Mouse (Mus musculus): ENCODE results near the gene Grin2b.
"Not testable (repeated sequence)": the region's sequence is repeated elsewhere in the genome, so short reads cannot be mapped to it uniquely, and the experiment has no call there.

Grin2b gene

DNA sequence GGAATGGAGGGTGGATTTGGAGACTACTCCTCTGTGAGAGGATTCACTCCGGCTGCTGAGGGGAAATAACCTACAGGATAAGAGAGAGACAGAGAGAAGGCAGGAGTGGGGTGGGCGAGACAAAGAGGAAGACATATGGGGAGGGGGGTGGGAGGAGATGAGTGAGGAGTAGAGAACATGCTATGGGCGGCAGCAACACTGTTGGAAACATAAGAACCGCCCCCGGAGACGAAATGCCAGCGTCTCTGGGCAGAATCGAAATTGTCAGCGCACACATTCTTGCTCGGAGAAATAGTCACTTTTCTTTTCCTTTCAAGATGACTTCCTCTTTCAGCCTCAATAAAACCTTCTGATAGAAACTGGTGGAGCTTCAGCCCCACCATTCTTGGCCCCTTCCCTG is 274.1 kb downstream of the Grin2b start:
- DNase-seq (ENCODE audit: low spot score), result no peak

DNA sequence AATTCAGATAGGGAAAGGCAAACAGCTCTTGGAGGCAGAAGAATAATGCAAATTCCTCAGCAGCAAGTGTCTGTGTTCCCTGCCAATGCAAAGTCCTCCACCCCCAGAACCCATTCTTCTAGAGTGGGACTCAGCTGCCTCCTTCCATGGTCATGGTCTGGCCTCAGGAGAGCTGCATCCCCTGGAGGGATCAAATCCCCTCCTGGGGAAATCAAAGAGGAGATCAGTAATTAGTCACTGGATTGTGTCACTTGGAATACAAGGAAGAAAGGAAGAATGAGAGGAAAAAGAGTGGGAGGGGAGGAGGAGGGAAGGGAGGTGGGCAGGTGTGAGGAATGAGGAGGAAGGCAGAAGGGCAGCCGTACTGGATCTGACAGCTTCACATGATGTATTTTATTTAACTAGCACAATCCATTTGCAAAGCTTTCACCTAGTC is 278.5 kb downstream of the Grin2b start:
- no peak for DNase-seq (ENCODE audit: low spot score)

DNA sequence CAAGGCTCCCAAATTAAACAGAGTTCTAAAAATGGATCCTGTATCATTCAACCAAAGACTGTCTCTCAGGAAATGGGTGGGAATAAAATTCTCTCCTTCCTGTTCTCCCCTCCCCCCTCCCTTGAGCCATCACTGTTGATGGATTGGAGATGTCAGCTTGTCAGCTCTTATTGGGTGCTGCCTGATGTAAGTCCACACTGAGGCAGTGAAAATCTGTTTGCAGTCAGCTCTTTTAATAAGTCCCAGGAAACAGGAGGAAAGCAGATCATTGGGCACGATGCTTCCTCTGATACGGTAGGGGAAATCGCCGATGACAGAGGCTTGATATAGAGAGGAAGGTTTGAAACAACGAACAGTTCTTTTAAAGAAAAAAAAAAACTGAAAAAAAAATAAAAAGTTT is 290.7 kb downstream of the Grin2b start:
- no peak for DNase-seq (ENCODE audit: low spot score)

DNA sequence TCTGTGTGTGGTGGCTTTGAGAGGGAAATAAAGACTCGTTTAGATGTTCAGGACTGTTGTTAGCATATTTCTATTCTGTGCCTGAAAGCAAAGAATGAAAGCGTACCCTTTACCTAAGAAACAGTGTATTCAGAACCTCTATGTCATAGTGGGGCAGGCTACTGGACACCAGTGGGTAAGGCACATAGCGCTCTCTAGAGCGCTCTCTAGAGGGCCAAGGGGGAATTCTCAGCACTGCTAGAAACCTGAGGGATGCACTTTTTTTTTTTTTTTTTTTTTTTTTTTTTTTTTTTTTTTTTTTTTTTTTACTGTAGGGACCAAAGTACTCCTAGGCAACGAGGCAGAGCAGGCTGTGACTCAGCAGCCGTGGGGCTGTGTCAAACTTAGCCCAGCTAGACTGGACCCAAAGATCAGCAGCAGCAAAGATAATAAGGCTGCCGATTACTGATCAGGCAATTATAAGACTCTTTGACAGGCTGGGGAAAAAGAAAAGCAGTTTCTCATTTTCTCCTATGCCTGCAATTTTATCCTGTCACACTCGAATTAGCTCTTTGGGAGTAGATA is 297.1 kb downstream of the Grin2b start:
- DNase-seq (ENCODE audit: low spot score), result no peak

DNA sequence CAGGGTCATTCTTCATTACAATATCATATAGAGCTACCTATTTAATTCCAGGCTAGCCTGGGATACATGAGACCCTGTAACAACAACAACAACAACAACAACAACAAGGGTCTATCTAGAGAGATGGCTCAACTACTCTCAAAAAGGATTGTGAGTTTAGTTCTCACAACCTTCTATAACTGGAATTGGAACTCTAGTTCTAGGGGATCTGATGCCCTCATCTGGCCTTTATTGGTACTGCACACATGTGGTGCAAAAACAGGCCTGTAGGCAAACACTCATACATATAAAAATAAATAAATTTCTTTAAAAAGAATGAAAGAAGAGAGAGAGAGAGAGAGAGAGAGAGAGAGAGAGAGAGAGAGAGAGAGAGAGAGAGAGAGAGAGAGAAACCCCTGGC is 298.7 kb downstream of the Grin2b start:
- DNase-seq (ENCODE audit: low spot score), result no peak

DNA sequence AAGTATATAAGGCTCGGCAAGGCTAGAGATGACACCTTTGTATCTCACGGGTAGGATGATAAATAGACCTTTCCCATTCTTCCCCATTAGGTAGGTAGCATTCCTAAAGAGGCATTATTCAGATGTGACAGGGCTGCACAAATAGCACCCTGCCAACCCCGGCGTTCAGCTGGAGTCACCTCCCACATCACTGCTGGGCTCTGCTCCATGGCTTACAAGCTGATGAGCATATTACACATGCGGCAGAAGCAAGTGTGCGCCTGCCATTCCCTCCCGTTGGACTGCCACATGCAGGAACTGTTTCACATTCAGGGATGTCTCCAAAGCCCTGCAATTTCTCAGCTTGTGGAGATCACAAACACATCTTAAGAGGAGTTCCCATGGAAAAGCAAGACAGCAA is 307.5 kb downstream of the Grin2b start:
- no peak for DNase-seq (ENCODE audit: low spot score)

DNA sequence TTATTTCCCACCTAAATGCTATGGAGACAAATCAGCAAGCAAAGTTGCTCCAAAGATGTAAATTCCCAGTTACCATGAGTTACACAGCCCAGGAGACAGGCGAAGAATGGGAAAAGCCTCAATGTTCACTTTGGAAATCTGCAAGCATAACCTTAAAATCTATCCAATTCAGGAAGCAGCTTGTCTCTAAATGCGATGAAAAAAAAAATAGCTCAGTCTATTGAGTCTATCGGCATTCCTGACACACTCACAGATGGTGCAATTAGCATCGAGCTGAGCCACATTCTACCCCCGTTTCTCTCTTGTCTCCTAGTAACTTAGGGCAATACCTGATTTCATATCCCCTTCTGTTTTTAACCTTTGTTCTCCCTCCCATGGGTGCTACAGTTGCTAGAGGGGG is 309.3 kb downstream of the Grin2b start:
- DNase-seq (ENCODE audit: low spot score), result no peak

DNA sequence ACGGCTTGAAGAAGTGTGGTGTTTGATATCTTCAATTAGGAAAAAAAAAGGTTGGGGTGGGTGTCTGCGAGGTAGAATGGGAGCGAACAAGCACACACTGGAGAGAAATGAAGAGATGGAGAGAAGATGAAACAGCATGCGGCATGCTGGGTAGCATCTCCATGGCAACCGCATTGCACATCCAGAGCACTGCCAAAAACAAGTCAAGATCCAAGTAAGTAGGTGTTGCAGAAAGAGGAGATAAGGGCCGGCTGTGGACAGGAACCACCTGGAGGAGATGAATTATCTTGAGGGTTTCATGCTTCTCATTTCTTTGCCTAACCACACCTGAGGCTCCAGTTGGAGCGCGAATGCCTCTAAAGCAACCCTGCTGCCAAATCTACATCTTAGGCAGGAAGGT is 313.8 kb downstream of the Grin2b start:
- no peak for DNase-seq (ENCODE audit: low spot score)

DNA sequence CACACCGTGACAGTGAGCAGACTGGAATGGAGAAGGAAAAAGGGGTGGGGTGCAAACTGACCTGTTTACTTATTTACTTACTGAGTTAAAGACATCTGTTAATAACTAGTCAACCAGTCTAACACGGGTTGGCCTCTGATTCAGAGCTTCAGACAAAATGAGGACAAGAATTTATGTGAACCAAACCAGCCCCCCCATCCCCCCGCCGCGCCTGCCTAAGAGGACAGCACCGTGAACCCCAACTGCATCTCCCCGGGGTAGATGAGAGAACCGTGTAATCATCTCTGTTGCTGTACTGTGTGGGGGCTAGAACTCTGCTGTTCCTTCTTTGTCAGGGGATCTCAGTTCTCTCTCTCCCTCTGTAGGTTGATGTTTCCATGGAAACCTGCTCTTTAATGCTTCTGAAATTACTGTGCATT is 319.1 kb downstream of the Grin2b start:
- no peak for DNase-seq (ENCODE audit: low spot score)

DNA sequence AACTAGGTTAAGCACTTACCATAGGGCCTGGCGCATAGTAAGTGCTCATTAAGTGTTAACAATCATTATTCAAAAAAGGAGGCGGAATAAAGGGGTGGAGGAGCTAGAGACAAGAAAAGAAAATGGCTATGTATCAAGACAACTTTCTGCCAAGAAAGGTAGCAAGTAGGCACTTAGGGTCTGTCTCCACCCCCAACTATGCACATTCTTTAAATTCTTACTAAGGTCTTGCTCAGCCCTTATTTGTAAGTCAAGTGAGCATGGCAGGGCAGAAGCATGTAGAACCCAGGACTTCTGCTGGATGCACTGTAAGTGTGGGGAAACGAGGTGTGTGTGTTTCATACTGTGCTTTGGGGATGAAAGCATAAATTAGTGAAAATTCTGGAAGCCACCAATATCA is 329.6 kb downstream of the Grin2b start:
- DNase-seq (ENCODE audit: low spot score), result no peak

DNA sequence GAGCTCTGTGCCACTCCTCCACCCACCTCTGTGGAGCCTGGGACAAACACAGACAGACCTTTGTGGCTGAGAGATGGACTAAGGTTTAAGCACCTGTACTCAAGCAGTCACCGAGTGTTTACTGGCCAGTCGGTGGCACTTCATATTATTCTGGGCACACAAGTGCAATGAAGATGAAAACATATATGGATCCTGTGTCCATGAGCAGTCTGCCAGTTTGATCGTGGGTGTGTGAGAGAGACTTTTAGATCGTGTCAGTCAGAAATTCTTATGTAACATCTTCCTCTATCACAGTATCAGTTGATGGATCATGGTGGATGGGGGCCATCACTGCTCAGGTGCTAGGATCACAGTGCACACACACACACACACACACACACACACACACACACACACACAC is 337.0 kb downstream of the Grin2b start:
- DNase-seq (ENCODE audit: low spot score), result no peak

DNA sequence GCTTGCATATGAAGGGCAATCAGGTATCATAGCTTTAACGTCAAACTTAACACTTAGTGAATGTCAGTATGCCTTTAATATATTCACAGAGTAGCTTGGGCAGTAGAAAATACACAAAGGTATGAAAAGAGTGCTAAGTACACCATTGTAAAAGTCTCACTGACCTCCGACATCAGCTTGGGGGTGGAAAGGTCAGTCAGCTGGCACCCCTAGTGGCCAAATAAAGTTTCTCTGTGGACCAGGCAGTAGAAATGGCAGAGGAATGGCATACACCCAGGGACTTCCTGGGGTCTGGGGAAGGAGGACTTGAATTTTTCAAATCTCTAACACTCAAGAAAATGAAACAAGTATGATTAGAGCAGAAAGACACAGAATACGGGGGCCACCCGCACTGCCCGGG is 339.8 kb downstream of the Grin2b start:
- DNase-seq (ENCODE audit: low spot score), result no peak

DNA sequence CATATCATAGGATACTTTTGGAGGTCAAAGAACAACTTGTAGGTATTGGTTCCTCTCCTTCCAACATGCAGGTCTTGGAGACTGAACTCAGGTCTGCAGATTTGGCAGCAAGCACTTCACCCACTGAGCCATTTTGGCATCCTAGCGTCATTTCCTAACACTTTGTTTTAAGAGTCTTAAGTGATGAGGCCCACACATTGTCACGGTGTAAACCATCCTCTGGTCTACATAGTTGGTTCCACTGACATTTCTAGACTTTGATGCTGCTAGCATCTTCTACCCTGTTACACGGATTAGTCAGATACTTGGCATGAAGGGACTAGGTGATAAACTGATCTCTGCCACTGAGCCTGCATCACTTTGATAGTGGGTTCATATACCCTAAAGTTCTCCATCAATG is 341.3 kb downstream of the Grin2b start:
- no peak for DNase-seq (ENCODE audit: low spot score)

DNA sequence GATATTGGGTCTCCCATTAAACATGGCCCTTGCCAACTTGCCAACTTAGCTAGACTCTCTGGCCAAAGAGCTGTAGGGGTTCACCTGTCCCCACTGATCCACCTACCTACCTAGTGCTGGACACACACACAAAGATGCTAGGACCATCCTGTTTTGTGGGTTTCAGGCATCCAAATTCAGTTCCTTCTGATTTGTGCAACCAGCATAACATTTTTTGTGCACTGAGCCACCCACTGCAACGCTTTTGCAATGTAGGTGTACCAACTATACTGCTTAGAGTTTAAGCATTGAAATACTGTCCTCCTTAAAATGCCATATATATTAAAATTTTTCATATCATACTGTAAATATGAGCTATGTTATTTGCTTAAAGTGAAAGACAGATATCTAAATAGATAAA is 342.3 kb downstream of the Grin2b start:
- DNase-seq (ENCODE audit: low spot score), result no peak

DNA sequence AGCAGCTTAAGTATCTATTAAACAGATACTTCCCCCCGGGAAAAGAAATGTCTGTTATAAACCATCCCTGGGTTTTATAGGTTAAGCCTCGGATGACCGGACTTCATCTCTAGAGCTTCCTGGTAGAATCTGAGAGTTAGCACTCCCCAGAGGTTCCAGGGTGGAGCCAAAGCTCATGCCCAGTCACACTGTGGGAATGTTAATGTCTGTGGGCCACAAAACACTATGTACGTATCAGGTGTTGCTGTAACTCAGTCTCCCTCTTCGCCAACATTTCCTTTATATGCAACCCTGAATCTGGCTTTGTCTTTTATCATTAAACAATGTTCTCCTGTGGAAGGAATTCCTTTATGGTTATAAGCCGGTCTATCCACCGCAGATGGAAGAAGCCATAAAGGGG is 343.9 kb downstream of the Grin2b start:
- no peak for DNase-seq (ENCODE audit: low spot score)

DNA sequence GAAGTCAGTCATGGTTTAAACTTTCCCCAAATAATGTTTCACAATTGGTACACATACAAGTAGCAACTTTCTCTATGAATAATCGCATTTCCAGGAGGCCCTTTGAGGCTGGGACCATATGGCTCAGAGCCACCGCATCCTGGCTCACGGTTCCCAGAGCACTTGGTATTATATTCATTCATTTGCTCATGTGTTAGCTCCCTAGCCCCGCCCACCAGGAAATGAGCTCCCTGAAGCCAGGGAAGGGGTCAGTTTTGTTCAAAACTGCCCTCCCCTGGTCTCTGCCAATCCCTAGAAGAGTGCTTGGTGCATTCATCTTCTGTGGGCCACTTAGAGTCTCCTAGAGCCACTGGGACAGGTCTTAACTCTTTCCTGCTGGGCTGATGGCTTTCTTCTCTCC is 344.3 kb downstream of the Grin2b start:
- no peak for DNase-seq (ENCODE audit: low spot score)

DNA sequence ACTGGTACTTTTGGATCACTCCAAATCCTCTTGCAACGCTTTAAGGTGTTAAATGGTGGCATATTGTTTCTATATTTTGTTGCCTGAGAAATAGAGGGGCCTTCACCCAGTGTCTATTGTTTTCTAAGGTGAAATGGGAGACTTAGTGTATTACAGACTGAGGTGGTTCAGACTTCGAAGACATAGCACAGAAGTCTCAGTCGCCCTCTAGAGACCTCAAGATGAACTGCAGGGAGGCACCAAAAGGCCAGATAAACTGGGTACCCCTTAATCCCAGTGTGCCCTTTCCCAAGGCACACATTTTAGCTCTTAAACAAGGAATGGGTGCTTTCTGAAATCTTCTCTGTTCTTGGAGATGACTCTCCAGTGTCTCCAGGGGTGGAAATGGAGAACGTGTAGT is 345.4 kb downstream of the Grin2b start:
- peak; percentile 14 for DNase-seq (ENCODE audit: low spot score)

DNA sequence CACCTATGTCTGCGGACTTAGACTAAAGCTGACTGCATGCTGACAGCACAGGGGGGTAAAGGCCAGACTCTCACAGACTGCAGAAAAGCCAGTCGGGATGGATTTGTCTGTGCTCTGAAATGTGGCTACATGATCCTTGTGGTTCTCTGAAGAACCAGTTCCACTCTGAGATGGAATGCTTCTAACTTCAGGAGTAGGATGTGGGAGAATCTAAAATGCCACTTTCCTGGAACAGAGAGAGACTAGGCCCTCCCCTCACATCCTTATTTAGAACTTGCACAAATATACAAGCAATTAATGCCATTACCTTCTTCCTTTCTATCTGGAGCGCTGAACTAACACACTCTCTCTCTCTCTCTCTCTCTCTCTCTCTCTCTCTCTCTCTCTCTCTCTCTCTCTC is 346.0 kb downstream of the Grin2b start:
- DNase-seq (ENCODE audit: low spot score), result no peak

DNA sequence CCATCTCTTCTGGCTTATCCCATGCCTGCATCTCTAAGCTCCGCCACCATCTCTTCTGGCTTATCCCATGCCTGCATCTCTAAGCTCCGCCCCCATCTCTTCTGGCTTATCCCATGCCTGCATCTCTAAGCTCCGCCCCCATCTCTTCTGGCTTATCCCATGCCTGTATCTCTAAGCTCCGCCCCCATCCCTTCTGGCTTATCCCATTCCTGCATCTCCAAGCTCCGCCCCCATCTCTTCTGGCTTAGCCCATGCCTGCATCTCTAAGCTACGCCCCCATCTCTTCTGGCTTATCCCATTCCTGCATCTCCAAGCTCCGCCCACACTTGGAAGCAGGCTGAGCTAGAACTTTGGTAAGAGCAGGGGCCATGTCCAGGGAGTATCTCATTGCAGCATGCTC is 346.5 kb downstream of the Grin2b start:
- DNase-seq (ENCODE audit: low spot score), result not testable (repeated sequence)

DNA sequence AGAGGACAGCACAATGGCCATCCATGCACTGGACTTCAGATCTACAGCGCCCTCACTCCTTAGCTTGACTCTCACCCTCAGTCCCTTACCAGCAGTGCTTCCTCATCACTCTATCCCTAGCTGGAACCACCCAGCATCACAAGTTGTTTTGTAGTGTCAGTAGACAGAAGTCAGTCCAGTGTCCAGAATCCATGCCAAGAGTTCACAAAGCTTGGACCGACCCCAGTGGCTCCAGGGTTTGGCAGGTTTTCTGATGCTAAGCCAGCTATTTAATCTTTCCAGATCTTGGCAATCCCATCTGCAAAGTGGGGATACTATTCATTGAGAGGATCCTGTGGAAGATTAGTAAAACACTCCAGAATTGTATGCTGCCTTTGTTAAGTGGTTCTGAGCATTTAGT is 355.9 kb downstream of the Grin2b start:
- DNase-seq (ENCODE audit: low spot score), result no peak

DNA sequence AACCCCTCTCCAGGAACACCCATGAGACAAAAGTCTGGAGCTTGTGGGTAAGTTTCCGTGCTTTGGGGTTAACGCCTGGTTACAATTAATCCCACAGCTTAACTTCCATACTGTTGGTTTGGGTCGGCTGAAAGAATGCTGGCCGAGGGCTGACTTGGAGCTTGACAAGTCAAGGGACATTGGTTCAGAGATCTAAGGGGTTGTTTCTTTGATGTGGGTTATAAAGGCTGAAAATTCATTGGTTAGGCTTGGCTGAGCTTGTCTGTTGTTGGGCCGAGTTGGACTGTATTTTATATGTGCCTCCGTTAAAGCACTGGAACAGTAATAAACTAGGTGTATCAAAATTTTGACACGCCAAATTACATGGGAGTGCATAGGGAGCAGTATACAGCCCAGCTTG is 359.6 kb downstream of the Grin2b start:
- DNase-seq (ENCODE audit: low spot score), result no peak

DNA sequence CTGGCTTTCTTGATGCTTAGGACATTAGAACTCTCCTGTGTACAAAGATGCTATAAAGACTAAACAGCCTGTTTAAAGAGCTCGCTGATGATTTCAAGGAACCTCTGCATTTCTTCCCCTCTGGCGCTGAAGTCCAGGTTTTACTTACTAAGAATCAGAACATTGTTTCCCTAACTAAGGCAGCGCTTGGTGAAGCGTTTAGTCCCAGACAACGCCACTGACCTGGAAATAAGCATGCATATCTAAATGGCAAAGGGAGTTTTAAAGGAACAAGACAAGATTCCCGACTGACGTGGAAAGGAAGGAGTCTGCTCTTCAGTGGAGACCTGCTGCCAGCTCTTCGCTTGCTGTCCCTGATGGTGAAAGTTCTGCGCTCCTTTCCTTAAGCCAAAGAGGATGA is 367.9 kb downstream of the Grin2b start:
- no peak for DNase-seq (ENCODE audit: low spot score)

DNA sequence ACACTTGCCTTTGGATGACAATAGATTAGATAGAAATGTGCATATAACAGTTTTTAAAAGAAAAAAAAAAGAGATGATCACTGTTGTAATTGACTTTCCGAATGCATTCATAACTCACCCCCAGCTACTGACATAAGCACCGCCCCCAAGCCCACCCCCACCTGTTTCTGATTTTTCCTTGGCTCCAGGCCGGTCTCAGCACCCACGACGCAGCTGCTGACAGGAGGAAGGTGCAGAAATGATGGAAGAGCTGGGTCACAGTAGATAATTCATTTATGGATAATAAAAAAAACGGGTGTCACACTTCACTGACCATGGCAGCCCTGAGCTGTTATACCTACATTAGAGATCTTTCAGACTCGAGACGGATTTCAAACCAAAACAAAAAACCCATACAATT is 373.4 kb downstream of the Grin2b start:
- DNase-seq (ENCODE audit: low spot score), result no peak

DNA sequence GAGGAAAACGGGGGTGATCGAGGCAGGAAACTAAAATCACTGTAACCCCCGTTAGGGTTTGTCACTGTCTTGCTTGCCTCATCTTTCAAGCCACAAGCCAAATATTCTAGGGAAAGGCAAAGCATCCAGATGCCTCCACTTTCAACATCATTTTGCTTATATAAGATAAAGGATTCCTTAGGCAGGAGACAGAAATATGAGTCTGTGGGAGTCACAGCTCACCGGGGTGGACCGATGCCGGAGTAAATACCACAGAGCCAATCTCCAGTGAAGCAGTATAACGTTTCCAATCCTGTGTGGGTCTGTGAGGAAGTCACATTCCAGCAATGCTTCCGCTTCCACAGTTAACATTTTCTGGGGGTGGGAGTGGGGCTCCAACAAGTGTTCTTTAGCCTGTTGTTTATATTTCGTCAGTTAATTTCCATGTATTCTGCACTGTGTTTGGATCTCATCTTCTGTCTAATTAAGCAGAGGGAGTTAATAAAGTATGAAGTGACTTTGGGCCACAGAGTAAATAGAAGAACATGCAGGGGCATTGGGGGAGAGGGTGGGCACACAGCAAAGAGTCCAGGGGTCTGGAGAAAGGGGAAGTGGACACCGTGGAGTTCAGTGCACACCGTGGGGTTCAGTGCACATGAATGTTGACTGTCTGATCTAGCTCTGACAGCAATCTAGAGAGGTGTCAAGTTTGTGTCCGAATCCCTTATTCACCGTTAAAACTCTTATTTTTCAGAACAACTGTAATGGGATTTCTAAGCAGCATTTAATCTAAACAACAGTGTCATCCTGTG is 374.9 kb downstream of the Grin2b start:
- no peak for DNase-seq (ENCODE audit: low spot score)

All from T-cell, adult 2 months (primary cell).